In genomic region chr6:121178700-121179358, GRCm38 (mm10) we compare ENCODE assay signal across 8 mouse cellular contexts. TPM values are rescaled to one million over a fixed set of nuclear protein-coding genes. Genes with fewer than 3 reads are reported as not detected.
DNase-seq lines count a peak whose midpoint lies in the region.

No protein-coding gene starts in this region.

- peak; percentile 61 for DNase-seq in adrenal gland, adult 2 months
- DNase-seq in adrenal gland, adult 8-10 months: no peak
- DNase-seq in ovary, postnatal 14 days (ENCODE audit: low spot score): peak; percentile 76
- DNase-seq in ovary, postnatal 36 days (ENCODE audit: low spot score): no peak
- DNase-seq in cerebellum, postnatal 10 days: peak; percentile 75 to 84
- peak; percentile 79 for DNase-seq in hindlimb bud, embryonic 11.5 days (ENCODE audit: extremely low spot score, low read depth, low spot score)
- DNase-seq in lung, postnatal 14 days: peak; percentile 75
- DNase-seq in right cerebral cortex, postnatal 25 days: peak; percentile 55

RNA-seq across cellular contexts. Expression of gene Pex26, which starts 4.6 kb away (rescaled TPM):
- 10 to 100 TPM in 1 of 2 experiments, 1 to 10 TPM in 1; 9.1 to 11.2 TPM for total RNA-seq in adrenal gland, adult 2 months (2021)
- 19.2 and 24.0 TPM in 2 replicates for polyA plus RNA-seq in adrenal gland, adult 2 months (2012; rRNA removed)
- total RNA-seq in adrenal gland, adult 8-10 months (2022): 10 to 100 TPM; 12.8 to 16.4 (median 14.8) TPM

RNA-seq across cellular contexts. Expression of gene Tuba8, which starts 31.7 kb away (rescaled TPM):
- 10 to 100 TPM; 13.3 to 16.5 TPM for total RNA-seq in adrenal gland, adult 2 months (2021)
- polyA plus RNA-seq in adrenal gland, adult 2 months (2012; rRNA removed): 2.0 and 2.3 TPM in 2 replicates
- 1 to 10 TPM; 1.8 to 7.9 (median 4.5) TPM for total RNA-seq in adrenal gland, adult 8-10 months (2022)

RNA-seq across cellular contexts. Expression of gene Mical3, which starts 48.0 kb away (rescaled TPM):
- 10 to 100 TPM; 34.0 to 44.3 TPM for total RNA-seq in adrenal gland, adult 2 months (2021)
- polyA plus RNA-seq in adrenal gland, adult 2 months (2012; rRNA removed): 17.5 and 19.9 TPM in 2 replicates
- 10 to 100 TPM; 41.6 to 78.2 (median 55.4) TPM for total RNA-seq in adrenal gland, adult 8-10 months (2022)

Comparison
In these comparisons a context has a peak if more than half of its experiments do, and no peak if none do; other contexts are left out.
1. DNase-seq: peak in adrenal gland, adult 2 months (single experiment), ovary, postnatal 14 days (single experiment), cerebellum, postnatal 10 days (2 of 2), hindlimb bud, embryonic 11.5 days (single experiment), lung, postnatal 14 days (single experiment) and right cerebral cortex, postnatal 25 days (single experiment); none in adrenal gland, adult 8-10 months (single experiment) and ovary, postnatal 36 days (single experiment).